Mouse (Mus musculus): ENCODE measurements around the gene Gm20855. TPM values are rescaled to one million over a fixed set of nuclear protein-coding genes. Genes with fewer than 3 reads are reported as not detected.
"Not testable (repeated sequence)": the region's sequence is repeated elsewhere in the genome, so short reads cannot be mapped to it uniquely, and the experiment has no call there.

Gene Gm20855
- not detected for total RNA-seq (2021)

- intact Hi-C loops (cut with DNase I); DNase-seq (ENCODE audit: extremely low spot score in 1 of 2, low spot score in 2 of 2): not testable (repeated sequence)
Observed at GRCm38 (mm10) chrY:35131733-35132132, at the start of gene Gm20855. Gm20855 (minus strand) TSS chrY:35131833.

Data from left cerebral cortex, postnatal 10 days (tissue).